Mouse (Mus musculus): ENCODE results near the gene Lasp1.
"Not testable (repeated sequence)": the region's sequence is repeated elsewhere in the genome, so short reads cannot be mapped to it uniquely, and the experiment has no call there.

The Lasp1 gene

GRCm38 (mm10) chr11:97830501-97830900, 31.7 kb downstream of the Lasp1 start:
- no peak for DNase-seq

- no peak for DNase-seq
These were observed 33.2 kb downstream of the Lasp1 start for GRCm38 (mm10) chr11:97832001-97832400.

- DNase-seq: no peak
These were observed 34.6 kb downstream of the Lasp1 start for GRCm38 (mm10) chr11:97833352-97833751.

- DNase-seq: no peak
These were observed 37.7 kb downstream of the Lasp1 start for GRCm38 (mm10) chr11:97836541-97836940.

GRCm38 (mm10) chr11:97837051-97837450, 38.3 kb downstream of the Lasp1 start:
- not testable (repeated sequence) for DNase-seq

GRCm38 (mm10) chr11:97837641-97838149, 38.9 kb downstream of the Lasp1 start:
- DNase-seq: no peak

GRCm38 (mm10) chr11:97838779-97839440, 40.1 kb downstream of the Lasp1 start:
- no peak for DNase-seq

- no peak for DNase-seq
These were observed 40.8 kb downstream of the Lasp1 start for GRCm38 (mm10) chr11:97839441-97840134.

GRCm38 (mm10) chr11:97840135-97840490, 41.3 kb downstream of the Lasp1 start:
- no peak for DNase-seq

- peak; percentile 62 for DNase-seq
These were observed 41.7 kb downstream of the Lasp1 start, which contains the start of gene B230217C12Rik for GRCm38 (mm10) chr11:97840539-97840954. Gene B230217C12Rik (plus strand): TSS chr11:97840780.

GRCm38 (mm10) chr11:97840991-97841661, 42.3 kb downstream of the Lasp1 start:
- DNase-seq: peak; percentile 91

- peak; percentile 48 for DNase-seq
These were observed 43.2 kb downstream of the Lasp1 start for GRCm38 (mm10) chr11:97842001-97842400.

GRCm38 (mm10) chr11:97850367-97850766, 51.6 kb downstream of the Lasp1 start:
- no peak for DNase-seq

- DNase-seq: no peak
These were observed 52.8 kb downstream of the Lasp1 start for GRCm38 (mm10) chr11:97851601-97852000.

- no peak for DNase-seq
These were observed 56.7 kb downstream of the Lasp1 start for GRCm38 (mm10) chr11:97855473-97855872.

- no peak for DNase-seq
These were observed 63.3 kb downstream of the Lasp1 start for GRCm38 (mm10) chr11:97862148-97862547.

GRCm38 (mm10) chr11:97865421-97865820, 66.6 kb downstream of the Lasp1 start:
- no peak for DNase-seq

- DNase-seq: no peak
These were observed 67.5 kb downstream of the Lasp1 start for GRCm38 (mm10) chr11:97866091-97866888.

- no peak for DNase-seq
These were observed 68.8 kb downstream of the Lasp1 start for GRCm38 (mm10) chr11:97867591-97867990.

GRCm38 (mm10) chr11:97872378-97872777, 73.6 kb downstream of the Lasp1 start:
- not testable (repeated sequence) for DNase-seq

- DNase-seq: no peak
These were observed 75.6 kb downstream of the Lasp1 start for GRCm38 (mm10) chr11:97874396-97874795.

GRCm38 (mm10) chr11:97877341-97877740, 78.5 kb downstream of the Lasp1 start:
- no peak for DNase-seq

GRCm38 (mm10) chr11:97880362-97880761, 81.6 kb downstream of the Lasp1 start:
- DNase-seq: no peak

Measured in cerebellum, adult 8-10 months (tissue).